Mouse (Mus musculus) myocyte (in vitro differentiated cells): ENCODE measurements around the gene Lhfpl4.

Experiments used
- POLR2A ChIP-seq: IDR thresholded peaks from one replicate; pipeline ENCODE4 v1.6.1; 2011; ENCODE audit warnings: low read depth, mild to moderate bottlenecking, control low read depth, moderate library complexity; ENCODE audit not compliant: insufficient read length
- POLR2AphosphoS2 ChIP-seq: IDR thresholded peaks from one replicate; pipeline ENCODE4 v1.6.1; 2011; ENCODE audit warnings: low read depth, control low read depth; ENCODE audit not compliant: insufficient read length

DNA sequence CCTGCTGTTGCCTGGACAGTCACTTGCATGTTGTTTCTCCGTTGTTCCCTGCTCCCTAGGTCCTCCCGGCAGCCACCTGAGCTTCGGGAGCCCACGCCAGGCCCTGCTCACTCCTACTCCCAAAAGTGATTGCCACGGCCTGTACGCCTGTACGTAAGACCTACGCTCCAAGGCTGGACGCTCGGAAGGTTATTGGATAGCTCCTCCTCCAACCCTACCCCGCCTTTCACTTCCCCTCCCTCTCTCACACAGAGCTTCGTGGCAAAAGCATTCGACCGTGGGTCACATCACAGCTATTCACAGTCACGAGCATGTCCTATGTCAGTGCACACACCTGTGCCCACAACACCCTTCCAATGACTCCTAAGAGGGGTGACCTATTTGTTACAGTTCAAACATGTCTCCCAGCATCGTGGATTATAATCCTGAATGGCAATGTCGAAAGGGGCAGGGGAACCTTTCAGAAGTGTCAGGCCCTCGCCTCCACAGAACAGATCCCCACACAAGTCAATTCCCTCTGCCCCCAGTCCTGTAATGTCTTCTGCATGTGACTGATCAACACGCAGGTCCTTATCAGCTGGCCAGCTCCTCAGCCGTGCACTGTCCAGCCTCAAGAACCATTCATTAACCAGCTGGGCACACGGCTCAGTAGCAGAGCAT, 10.2 kb downstream of the Lhfpl4 start:
- no peak for TF ChIP-seq POLR2AphosphoS2
- no peak for TF ChIP-seq POLR2A
